Mouse (Mus musculus): ENCODE data around the gene Cldn1.

DNA sequence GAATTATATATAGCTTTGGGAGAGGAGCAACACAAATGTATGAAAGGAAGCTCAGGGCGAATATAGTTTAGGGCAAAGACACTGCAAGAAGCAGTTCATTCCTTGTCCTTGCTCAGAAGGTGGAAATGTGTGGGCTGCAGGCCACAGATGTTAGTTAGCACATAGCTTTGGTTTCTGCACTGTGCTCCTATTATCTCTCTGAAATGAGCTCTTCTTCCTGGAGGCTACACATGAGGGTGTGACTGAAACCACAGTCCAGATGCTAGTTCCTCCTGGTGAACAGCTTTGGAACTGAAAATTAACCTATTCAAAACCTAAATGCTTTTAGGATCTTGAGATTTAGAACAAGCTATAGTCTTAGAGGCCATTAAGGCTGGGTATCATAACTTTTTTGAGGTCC is 16.1 kb downstream of the Cldn1 start:
- TF ChIP-seq POLR2A (IDR thresholded peaks at IDR 0.05; ENCODE audit: control insufficient read depth, low read depth, low read length) (no peak), CTCF (IDR thresholded peaks at IDR 0.05; ENCODE audit: control insufficient read depth, insufficient read depth, insufficient replicate concordance, low read depth, low read length) (no peak)
